Mouse (Mus musculus) hindbrain, embryonic 16.5 days (tissue): ENCODE results near the gene Atp1b1. TPM values are rescaled to one million over a fixed set of nuclear protein-coding genes. Genes with fewer than 3 reads are reported as not detected.

Experiments used
- ATAC-seq: fragments of 200-750 bp; cut with Nextera tagmentation; 2 replicates; pipeline ENCODE4 v1.8.0; 2017; ENCODE audit warnings: moderate TSS enrichment, moderate library complexity
- H3K27ac ChIP-seq: fragments of 300-500 bp; sonication (generic); 2 replicates; pipeline ENCODE4 v1.5.1; 2014; ENCODE audit warnings: low read depth, mild to moderate bottlenecking, control low read depth, low read length, moderate library complexity
- H3K27me3 ChIP-seq: fragments of 300-500 bp; sonication (generic); replicated peaks from 2 replicates; pipeline ENCODE4 v1.6.1; 2014; ENCODE audit warnings: low read length; ENCODE audit not compliant: control insufficient read depth, insufficient read depth
- H3K36me3 ChIP-seq: fragments of 300-500 bp; sonication (generic); 2 replicates; pipeline ENCODE4 v1.6.1; 2014; ENCODE audit warnings: mild to moderate bottlenecking, low read length, moderate library complexity, mixed read lengths; ENCODE audit not compliant: control insufficient read depth, insufficient read depth
- H3K4me1 ChIP-seq: fragments of 300-500 bp; sonication (generic); 2 replicates; pipeline ENCODE4 v1.6.1; 2014; ENCODE audit warnings: low read depth, low read length; ENCODE audit not compliant: control insufficient read depth, insufficient read depth
- H3K4me2 ChIP-seq: fragments of 300-500 bp; sonication (generic); 2 replicates; pipeline ENCODE4 v1.6.1; 2014; ENCODE audit warnings: mild to moderate bottlenecking, low read length, control low read depth, moderate library complexity
- H3K4me3 ChIP-seq: fragments of 300-500 bp; sonication (generic); 2 replicates; pipeline ENCODE4 v1.5.1; 2014; ENCODE audit warnings: mild to moderate bottlenecking, low read length, control low read depth, moderate library complexity
- H3K9ac ChIP-seq: fragments of 300-500 bp; sonication (generic); 2 replicates; pipeline ENCODE4 v1.6.1; 2014; ENCODE audit warnings: low read depth, mild to moderate bottlenecking, control low read depth, low read length, moderate library complexity
- H3K9me3 ChIP-seq: fragments of 300-500 bp; sonication (generic); 2 replicates; pipeline ENCODE4 v1.6.1; 2014; ENCODE audit warnings: mild to moderate bottlenecking, low read length, moderate library complexity; ENCODE audit not compliant: control insufficient read depth
- WGBS: fragments of 180-500 bp; shearing (Covaris S2); extraction: QIAGEN DNeasy Blood & Tissue Kit; methylation state at CpG from one replicate; pipeline ENCODE4 v1.1.7; 2014; 5-methylcytosine and 5-hydroxymethylcytosine counted together
- polyA plus RNA-seq: library from polyadenylated mRNA; unstranded; fragments of >200 nt; fragmentation: Nextera tagmentation; extraction: Ambion mirVana; gene quantifications from 2 replicates; pipeline ENCODE4 v1.2.1, GENCODE M21; 2015

The Atp1b1 gene
- polyA plus RNA-seq, 1 experiment from 2014 or later: 485 TPM

- H3K9me3 ChIP-seq: no peaks in the 10 kb centered on the region
- H3K36me3 ChIP-seq: no peaks in the 10 kb centered on the region
- ATAC-seq: no peak
- H3K27me3 ChIP-seq: no peaks in the 10 kb centered on the region
- no peaks in the 10 kb centered on the region; the same call in 1 of the 2 replicates for H3K4me1 ChIP-seq
- H3K4me2 ChIP-seq: no peak overlapping the region
- H3K9ac ChIP-seq: no peak overlapping the region
- H3K27ac ChIP-seq: no peak overlapping the region
- 89% methylated on average over 5 of the region's 5 CpGs for WGBS
- no peak overlapping the region for H3K4me3 ChIP-seq
Observed at GRCm38 (mm10) chr1:164471632-164472031, 13.5 kb upstream of the Atp1b1 start.

- no peaks in the 10 kb centered on the region; the same call in 1 of the 2 replicates for H3K4me1 ChIP-seq
- H3K27me3 ChIP-seq: no peaks in the 10 kb centered on the region
- no peaks in the 10 kb centered on the region for H3K9me3 ChIP-seq
- ATAC-seq: no peak
- H3K9ac ChIP-seq: no peak overlapping the region
- H3K27ac ChIP-seq: no peak overlapping the region
- no peak overlapping the region for H3K4me3 ChIP-seq
- no peak overlapping the region for H3K4me2 ChIP-seq
- no peaks in the 10 kb centered on the region for H3K36me3 ChIP-seq
- 50% methylated on average over 6 of the region's 6 CpGs for WGBS
Observed at GRCm38 (mm10) chr1:164470985-164471384, 12.8 kb upstream of the Atp1b1 start.

GRCm38 (mm10) chr1:164468329-164468728 is 10.2 kb upstream of the Atp1b1 start:
- H3K9ac ChIP-seq: no peak overlapping the region
- no peaks in the 10 kb centered on the region for H3K9me3 ChIP-seq
- H3K4me3 ChIP-seq: no peak overlapping the region
- no peak overlapping the region for H3K27ac ChIP-seq
- H3K4me1 ChIP-seq: no peaks in the 10 kb centered on the region
- no peak for ATAC-seq
- WGBS: 88% methylated on average over 8 of the region's 8 CpGs
- H3K4me2 ChIP-seq: no peak overlapping the region
- no peaks in the 10 kb centered on the region for H3K27me3 ChIP-seq
- no peaks in the 10 kb centered on the region for H3K36me3 ChIP-seq

DNA sequence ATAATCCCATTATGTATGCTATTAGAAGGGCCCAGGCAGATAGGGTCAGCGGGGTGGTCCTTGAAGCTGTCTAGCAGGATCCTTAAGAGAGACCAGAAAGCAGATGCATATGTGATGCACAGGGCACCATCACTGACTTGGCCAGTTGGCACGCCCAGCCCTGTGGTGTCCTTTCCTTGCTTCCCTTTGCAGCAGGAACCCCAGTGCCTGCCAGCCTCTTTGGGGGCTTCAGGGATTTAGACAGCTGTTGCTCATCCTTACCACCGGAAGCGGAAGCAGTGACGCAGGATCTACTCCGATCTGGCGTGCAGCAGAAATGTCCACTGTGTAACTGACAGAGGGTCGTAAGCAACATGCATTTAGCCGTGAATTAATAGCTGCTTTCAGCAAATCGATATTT is 9.3 kb upstream of the Atp1b1 start:
- 94% methylated on average over 10 of the region's 10 CpGs for WGBS
- no peaks in the 10 kb centered on the region for H3K4me1 ChIP-seq
- H3K27me3 ChIP-seq: no peaks in the 10 kb centered on the region
- no peak overlapping the region for H3K4me3 ChIP-seq
- no peak overlapping the region for H3K4me2 ChIP-seq
- H3K36me3 ChIP-seq: no peaks in the 10 kb centered on the region
- H3K9me3 ChIP-seq: no peaks in the 10 kb centered on the region
- no peak for ATAC-seq
- H3K27ac ChIP-seq: no peak overlapping the region
- H3K9ac ChIP-seq: no peak overlapping the region

GRCm38 (mm10) chr1:164461726-164462125 is 3.6 kb upstream of the Atp1b1 start:
- peak overlapping the region; percentile 42 for H3K4me2 ChIP-seq
- H3K36me3 ChIP-seq: no peaks in the 10 kb centered on the region
- H3K27me3 ChIP-seq: no peaks in the 10 kb centered on the region
- 0 out of 2 replicates have a peak overlapping the region, but pooled peaks have one; percentile 9 for H3K4me3 ChIP-seq
- H3K4me1 ChIP-seq: peaks cover 14% of the 10 kb centered on the region; the same call in 1 of the 2 replicates
- no peaks in the 10 kb centered on the region for H3K9me3 ChIP-seq
- 23% methylated on average over 10 of the region's 10 CpGs for WGBS
- H3K9ac ChIP-seq: peak overlapping the region; percentile 29; the same call in 1 of the 2 replicates
- no peak for ATAC-seq
- H3K27ac ChIP-seq: peak overlapping the region; percentile 60; the same call in 1 of the 2 replicates

DNA sequence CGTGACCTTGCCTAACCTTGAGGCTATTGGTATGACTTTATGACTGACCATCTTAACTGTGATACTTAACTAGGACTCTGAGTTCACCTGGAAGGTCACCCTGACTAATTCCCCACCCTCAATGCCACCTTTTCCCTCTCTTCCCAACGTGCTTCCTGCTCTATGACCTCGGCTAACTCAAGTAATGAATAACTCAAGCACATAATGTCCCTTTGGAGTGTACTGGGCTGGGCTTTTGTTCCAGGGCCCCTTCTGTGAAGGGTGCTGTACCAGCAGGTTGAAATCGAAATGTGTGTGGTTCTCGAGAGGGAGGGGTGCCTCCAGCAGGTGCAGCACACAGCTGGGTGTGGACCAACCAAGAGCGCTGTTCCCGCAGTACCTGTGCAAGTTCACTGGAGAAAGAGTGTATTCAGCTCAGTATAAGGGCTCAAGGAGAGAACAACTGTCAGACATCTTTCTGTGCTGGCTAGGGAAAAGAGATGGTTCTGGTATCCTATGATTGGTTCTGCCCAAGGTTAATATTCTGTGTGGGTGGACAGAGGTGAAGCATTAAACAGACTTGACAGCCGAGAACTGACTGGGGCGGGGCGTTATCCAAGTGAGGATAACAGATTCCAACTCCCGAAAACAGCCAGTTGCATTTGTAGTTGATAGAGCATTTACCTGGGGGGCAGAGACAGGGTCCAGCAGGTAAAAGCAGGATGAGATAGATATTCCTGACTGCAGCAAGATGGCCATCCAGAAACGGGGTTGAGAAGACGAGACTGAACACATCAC is 3.0 kb upstream of the Atp1b1 start:
- Histone ChIP-seq H3K27me3 (no peaks in the 10 kb centered on the region), H3K4me2 (peak overlapping the region; percentile 42; the same call in 1 of the 2 replicates), H3K27ac (no peak overlapping the region), H3K9me3 (no peaks in the 10 kb centered on the region), H3K9ac (no peak overlapping the region), H3K36me3 (no peaks in the 10 kb centered on the region), H3K4me1 (peaks cover 14% of the 10 kb centered on the region; the same call in 1 of the 2 replicates), H3K4me3 (no peak overlapping the region)
- WGBS: 69% methylated on average over 13 of the region's 13 CpGs
- no peak for ATAC-seq

GRCm38 (mm10) chr1:164459127-164459905 is 1.2 kb upstream of the Atp1b1 start:
- 54% methylated on average over 12 of the region's 12 CpGs for WGBS
- peak overlapping the region; percentile 73 for H3K4me2 ChIP-seq
- peak overlapping the region; percentile 86 for H3K4me3 ChIP-seq
- H3K9me3 ChIP-seq: no peaks in the 10 kb centered on the region
- no peak for ATAC-seq
- H3K9ac ChIP-seq: peak overlapping the region; percentile 96
- no peaks in the 10 kb centered on the region for H3K27me3 ChIP-seq
- H3K27ac ChIP-seq: peak overlapping the region; percentile 97
- no peaks in the 10 kb centered on the region for H3K36me3 ChIP-seq
- peaks cover 21% of the 10 kb centered on the region for H3K4me1 ChIP-seq

GRCm38 (mm10) chr1:164458621-164459051 is 481 bp upstream of the Atp1b1 start:
- Histone ChIP-seq H3K9ac (peak overlapping the region; percentile 96), H3K4me2 (peak overlapping the region; percentile 73), H3K9me3 (no peaks in the 10 kb centered on the region), H3K4me3 (peak overlapping the region; percentile 86), H3K27ac (peak overlapping the region; percentile 97), H3K36me3 (no peaks in the 10 kb centered on the region), H3K27me3 (no peaks in the 10 kb centered on the region), H3K4me1 (peaks cover 23% of the 10 kb centered on the region)
- ATAC-seq: peak; percentile 55; the same call in 1 of the 2 replicates
- WGBS: 3% methylated on average over 21 of the region's 22 CpGs
